Mouse (Mus musculus): Measurements from ENCODE around the gene Plekhm1.
"Not testable (repeated sequence)": the region's sequence is repeated elsewhere in the genome, so short reads cannot be mapped to it uniquely, and the experiment has no call there.

The Plekhm1 gene

DNA sequence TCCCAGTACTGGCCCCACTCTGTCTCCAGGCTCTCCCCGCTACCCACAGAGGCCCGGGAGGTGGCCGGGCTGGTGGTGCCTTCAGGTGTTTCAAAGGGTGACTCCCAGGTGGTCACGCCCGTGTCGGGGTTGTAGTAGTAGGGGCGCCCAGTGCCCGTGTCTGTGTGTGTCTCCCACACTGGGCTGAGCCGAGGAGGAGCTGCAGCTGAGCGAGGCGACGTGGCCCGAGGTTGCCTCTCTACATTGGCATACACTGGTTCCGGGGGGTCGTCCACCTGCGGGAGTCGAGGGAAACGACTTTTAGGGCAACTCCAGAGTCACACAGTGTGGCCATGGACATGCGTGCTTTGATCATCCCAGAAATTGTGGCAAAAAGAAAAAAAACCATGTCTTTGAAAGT is 72.4 kb downstream of the Plekhm1 start:
- no peak for DNase-seq (ENCODE audit: low read depth)

DNA sequence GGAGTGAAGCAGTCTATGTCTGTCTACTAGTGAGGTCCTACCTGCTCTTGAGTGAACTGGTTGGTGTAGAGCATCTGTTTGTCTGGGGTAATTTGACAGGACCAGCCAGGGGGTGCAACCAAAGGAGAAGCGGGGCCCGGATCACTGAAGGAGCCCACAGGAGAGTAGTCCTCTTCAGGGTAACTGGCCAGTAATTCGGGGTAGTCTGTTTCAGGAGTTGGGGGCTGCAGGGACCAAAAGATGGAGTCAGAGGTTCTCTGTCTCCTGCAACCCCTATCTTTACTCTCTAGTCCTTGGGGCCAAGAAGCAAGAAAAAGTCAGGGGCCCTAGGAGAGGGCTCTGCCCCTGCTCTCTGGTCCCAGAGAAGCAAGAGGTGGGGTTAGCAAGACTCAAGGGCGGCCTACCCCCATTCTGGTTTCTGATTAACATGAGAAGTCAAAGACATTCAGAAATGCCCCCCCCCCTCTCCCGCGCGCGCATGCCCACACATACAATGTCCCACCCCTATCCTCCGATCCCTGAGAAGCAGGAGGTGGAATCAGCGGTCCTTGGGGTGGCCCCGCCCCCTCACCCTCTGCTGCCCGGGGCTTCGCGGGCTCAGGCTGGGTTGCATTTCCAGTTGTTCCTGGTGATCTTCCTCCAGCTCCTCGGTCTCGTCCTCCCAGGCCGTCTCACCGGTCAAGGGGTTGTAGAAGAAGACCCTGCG is 72.9 kb downstream of the Plekhm1 start:
- no peak for DNase-seq (ENCODE audit: low read depth)

GRCm38 (mm10) chr11:103338671-103339070 is 73.8 kb downstream of the Plekhm1 start:
- DNase-seq (ENCODE audit: low read depth): no peak

- no peak for DNase-seq (ENCODE audit: low read depth)
These were observed 74.4 kb downstream of the Plekhm1 start for GRCm38 (mm10) chr11:103338119-103338518.

DNA sequence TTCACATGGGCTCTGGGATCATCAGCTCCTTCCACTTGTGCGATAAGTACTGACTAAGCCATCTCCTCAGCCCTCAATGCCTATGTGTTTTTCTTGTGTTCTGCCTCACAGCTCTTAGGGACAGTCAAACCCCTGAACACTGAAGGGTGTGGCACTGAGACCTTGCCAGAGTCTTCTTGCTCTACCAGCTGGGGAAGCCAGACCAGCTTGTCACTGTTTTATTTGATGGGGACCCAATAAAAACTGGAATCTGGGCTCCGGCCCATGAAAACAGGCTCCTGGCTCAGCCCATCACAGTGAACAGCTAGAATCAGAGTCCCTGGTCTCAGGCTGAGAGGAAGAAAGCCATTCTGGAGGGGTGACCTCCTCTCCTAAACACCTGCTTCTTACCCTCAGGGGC is 75.3 kb downstream of the Plekhm1 start:
- no peak for DNase-seq (ENCODE audit: low read depth)

DNA sequence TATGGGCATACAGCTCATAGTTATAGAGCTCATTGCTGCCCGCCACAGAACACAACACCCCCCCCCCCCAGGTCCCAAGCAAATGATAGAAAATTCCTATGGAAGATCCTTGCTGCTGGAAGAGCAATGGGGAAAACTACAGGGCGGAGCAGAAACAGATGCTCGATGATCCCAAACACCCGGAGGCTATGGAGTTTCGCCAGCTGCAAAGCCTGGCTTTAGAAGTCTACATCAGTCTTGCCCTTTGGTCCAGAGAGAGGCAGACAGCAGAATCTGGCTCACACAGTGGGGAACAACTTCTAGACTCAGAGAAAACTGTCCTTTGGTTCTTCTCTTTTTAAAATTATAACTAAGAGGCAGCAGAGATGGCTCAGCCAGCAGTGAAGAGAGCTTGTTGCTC is 76.9 kb downstream of the Plekhm1 start:
- no peak for DNase-seq (ENCODE audit: low read depth)

GRCm38 (mm10) chr11:103334925-103335324 is 77.6 kb downstream of the Plekhm1 start:
- DNase-seq (ENCODE audit: low read depth): no peak

DNA sequence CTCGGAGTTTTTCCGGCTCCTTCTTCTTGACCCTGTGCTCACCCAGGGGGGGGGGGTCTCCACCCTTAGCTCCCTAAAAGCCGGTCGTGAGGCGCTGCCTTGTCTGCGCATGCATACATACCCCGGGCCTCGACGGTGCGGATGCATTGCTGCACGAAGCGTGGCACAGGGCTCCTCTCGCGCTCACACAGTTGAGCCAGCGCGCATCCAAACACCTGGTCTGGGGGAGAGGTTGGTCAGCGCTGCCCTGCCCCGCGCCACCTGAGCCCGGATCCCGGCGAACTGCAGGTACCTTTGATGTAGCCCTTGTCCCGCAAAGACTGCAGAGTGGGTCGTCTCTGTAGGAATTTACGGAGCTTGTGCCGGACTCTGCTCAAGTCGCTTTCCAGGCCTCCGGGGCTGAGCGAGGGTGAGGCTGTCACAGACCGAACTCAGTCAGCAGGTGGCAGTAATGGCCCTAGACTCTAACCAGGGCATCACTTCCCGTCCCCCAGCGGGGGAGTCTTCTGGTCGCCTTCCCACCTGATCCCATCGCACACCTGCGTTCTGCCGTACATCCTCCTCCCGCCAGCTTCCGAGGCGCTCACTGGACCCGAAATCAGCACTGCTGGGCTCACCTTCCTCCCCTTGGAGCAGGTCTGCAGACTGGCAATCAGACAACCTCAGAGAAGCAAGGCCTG is 78.6 kb downstream of the Plekhm1 start:
- no peak for DNase-seq (ENCODE audit: low read depth)

GRCm38 (mm10) chr11:103332890-103333651 is 79.4 kb downstream of the Plekhm1 start:
- no peak for DNase-seq (ENCODE audit: low read depth)

DNA sequence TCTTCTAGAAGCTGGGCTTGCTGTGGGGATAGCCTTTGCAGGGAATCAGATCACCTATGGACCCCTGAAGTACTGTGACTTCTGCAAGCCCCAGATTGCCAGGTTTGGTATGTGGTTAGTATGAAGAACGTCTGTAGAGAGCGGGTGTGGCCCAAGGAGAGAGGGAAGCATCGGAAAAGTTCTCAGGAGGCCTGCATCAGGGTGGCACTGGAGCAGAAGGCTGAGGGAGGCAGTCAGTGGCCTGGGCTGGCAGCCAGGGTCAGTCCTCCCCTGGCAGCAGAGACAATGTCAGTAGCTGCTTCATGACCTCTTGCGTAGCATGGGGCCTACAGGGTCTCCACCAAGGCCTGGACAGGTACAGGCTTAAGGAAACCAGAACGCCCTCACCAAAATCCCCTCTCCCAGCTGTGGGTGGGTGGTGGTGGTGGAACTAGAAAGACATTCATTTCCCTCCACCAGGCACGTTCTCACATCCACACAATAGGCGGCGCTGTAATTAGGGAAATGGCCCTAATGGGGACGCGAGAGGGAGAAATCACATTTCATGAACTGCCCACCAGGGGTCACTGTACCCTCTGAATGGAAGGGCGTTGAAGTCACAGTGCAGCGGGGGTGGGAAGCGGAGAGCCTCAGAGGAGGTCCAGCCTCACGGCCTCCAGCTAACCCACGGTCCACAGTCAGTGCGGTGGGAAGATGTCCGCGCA is 80.1 kb downstream of the Plekhm1 start:
- DNase-seq (ENCODE audit: low read depth): peak; percentile 62

- no peak for DNase-seq (ENCODE audit: low read depth)
These were observed 80.8 kb downstream of the Plekhm1 start for GRCm38 (mm10) chr11:103331502-103332185.

GRCm38 (mm10) chr11:103330651-103331319 is 81.7 kb downstream of the Plekhm1 start:
- no peak for DNase-seq (ENCODE audit: low read depth)

DNA sequence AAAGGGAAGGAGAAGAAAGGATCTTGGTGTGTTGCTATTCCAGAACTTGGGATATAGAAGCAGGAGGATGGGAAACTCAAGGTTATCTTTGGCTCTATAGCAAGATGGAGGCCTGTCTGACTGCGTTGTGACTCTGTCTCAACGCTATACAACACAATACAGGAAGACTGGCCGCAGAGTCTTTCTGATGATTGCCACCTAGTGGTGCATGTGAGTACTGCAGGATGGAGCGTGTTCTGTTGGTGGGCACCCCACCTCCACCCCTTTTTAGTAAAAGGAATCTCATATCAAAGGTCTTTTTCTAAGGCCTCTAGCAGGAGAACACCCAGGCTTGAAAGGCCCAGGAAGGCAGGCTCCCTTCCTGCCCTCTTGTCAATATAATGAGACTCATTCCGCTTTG is 85.5 kb downstream of the Plekhm1 start:
- DNase-seq (ENCODE audit: low read depth): no peak

DNA sequence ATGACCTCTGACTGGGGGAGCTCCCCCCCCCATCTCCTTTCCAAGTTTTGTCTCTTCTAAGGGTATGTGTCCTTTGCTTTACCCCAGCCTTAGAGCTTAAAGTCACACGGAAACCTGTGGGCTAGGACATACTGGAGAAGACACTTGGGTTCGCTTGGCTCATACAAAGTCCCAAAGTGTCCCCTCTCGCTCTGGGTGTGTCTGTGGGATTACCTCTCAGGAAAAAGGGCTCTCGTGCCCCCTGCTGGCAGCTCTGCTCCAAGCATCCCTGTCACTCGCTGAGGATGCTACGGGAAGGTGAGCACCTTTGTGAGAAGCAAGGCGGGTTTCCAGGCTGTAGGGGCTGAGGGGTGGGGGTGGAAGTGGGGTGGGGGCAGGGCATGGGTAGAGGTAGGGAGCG is 87.3 kb downstream of the Plekhm1 start:
- no peak for DNase-seq (ENCODE audit: low read depth)

GRCm38 (mm10) chr11:103324723-103325122 is 87.8 kb downstream of the Plekhm1 start:
- DNase-seq (ENCODE audit: low read depth): no peak

DNA sequence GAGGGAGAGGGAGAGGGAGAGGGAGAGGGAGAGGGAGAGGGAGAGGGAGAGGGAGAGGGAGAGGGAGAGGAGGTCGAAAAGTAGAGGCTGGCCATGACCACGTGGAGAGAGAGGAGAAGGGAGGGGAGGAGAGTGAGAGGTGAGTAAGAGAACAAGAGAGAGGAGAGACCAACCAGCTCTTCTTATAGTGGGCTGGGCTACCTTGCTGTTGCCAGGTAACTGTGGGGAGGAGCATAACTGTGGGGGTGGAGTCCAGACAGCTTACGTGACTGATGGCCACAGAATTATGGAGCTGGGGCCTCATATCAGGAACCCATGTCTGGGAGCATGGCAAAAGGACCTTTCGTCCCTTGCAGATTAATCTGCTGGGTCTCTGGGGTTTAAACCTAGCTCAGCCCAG is 89.7 kb downstream of the Plekhm1 start:
- DNase-seq (ENCODE audit: low read depth): not testable (repeated sequence)

DNA sequence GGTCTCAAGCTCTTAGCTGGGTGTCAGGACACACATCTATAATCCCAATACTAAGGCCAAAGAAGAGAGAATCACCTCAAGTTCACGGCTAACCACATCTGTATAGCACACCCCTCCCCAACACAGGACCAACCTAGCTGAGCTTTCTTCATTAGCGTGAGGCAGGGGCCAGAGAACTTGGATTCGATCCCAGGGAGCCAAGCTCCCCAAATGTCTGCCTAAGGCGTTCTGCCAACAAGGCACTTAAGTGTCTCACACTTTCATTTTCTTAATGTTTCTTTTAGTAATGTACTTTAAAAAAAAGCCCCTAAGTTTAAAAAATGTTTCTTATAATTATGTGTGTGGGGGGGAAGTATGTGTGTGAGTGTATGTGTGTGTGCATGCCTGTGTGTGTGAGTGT is 91.8 kb downstream of the Plekhm1 start:
- no peak for DNase-seq (ENCODE audit: low read depth)

- DNase-seq (ENCODE audit: low read depth): no peak
These were observed 92.3 kb downstream of the Plekhm1 start for GRCm38 (mm10) chr11:103320196-103320595.

- no peak for DNase-seq (ENCODE audit: low read depth)
These were observed 94.4 kb downstream of the Plekhm1 start for GRCm38 (mm10) chr11:103318042-103318441.

GRCm38 (mm10) chr11:103315379-103315778 is 97.1 kb downstream of the Plekhm1 start:
- DNase-seq (ENCODE audit: low read depth): no peak

- DNase-seq (ENCODE audit: low read depth): no peak
These were observed 97.6 kb downstream of the Plekhm1 start for GRCm38 (mm10) chr11:103314736-103315374.

Data from fibroblast of lung, adult 2 months (primary cell).